Mouse (Mus musculus): Measurements from ENCODE around the gene Phc1. TPM values are rescaled to one million over a fixed set of nuclear protein-coding genes. Genes with fewer than 3 reads are reported as not detected.

Gene Phc1
- polyA plus RNA-seq, 1 experiment from 2014 or later, result 2.2 TPM

DNA sequence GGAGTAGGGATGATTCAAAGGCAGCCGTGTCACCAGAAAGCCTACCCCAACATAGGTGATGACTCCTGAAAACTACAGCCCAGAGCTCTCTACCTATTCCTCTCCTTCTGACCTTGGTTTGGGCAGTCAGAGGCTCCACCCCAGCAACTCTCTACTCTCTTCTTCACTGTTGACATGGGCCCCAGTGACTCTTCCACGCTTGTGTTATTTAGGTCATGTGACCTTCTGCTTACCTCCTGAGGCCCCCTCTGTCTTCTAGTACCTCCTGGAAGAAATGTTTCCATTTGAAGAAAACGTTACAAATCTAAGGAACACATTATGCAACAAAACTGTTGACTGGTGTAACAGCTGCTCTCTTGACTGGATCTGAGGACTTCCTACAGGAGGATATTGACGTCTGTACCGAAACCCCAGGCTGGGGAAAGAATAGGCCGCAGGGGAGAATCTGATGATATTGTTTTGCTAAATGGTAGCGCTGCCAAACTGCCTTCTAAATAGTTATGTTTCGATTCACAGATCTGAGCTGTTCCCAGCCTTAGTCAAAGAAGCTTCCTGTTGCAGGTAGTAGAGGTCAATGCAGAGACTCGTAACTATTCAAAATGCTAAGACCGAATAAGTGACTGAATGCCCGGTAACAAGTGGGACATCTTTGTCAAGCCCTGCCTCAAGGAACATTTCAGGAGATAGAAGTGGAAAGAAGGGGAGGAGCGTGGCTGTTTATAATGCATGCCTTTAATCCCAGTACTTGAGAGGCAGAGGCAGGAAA lies 35.4 kb downstream of the Phc1 start:
- H3K36me3 ChIP-seq, result no peaks in the 10 kb centered on the region
- H3K9ac ChIP-seq, result no peak overlapping the region
- H3K27me3 ChIP-seq, result no peaks in the 10 kb centered on the region
- no peak for ATAC-seq (ENCODE audit: low read depth)
- H3K4me3 ChIP-seq (replicated peaks), result no peak overlapping the region
- H3K9me3 ChIP-seq (replicated peaks), result no peaks in the 10 kb centered on the region
- 71% methylated on average over 12 of the region's 12 CpGs for WGBS (ENCODE audit: insufficient replicate concordance)
- peaks cover 8% of the 10 kb centered on the region for H3K4me1 ChIP-seq (replicated peaks)
- H3K4me2 ChIP-seq, result no peak overlapping the region
- no peak overlapping the region for H3K27ac ChIP-seq
- no peak for DNase-seq

GRCm38 (mm10) chr6:122304355-122304754 lies 36.0 kb downstream of the Phc1 start:
- WGBS (ENCODE audit: insufficient replicate concordance), result 20% methylated on average over 6 of the region's 6 CpGs
- no peak overlapping the region for H3K4me2 ChIP-seq
- H3K4me1 ChIP-seq (replicated peaks), result peaks cover 5% of the 10 kb centered on the region; the same call in 1 of the 2 replicates
- DNase-seq (peak; percentile 53), ATAC-seq (ENCODE audit: low read depth) (no peak)
- no peak overlapping the region for H3K9ac ChIP-seq
- no peaks in the 10 kb centered on the region for H3K27me3 ChIP-seq
- no peaks in the 10 kb centered on the region for H3K9me3 ChIP-seq (replicated peaks)
- H3K4me3 ChIP-seq (replicated peaks), result no peak overlapping the region
- H3K27ac ChIP-seq, result no peak overlapping the region
- no peaks in the 10 kb centered on the region for H3K36me3 ChIP-seq

GRCm38 (mm10) chr6:122303526-122303925 lies 36.8 kb downstream of the Phc1 start:
- WGBS (ENCODE audit: insufficient replicate concordance), result 60% methylated on average over 9 of the region's 9 CpGs
- no peaks in the 10 kb centered on the region for H3K36me3 ChIP-seq
- peaks cover 5% of the 10 kb centered on the region; the same call in 1 of the 2 replicates for H3K4me1 ChIP-seq (replicated peaks)
- no peak overlapping the region for H3K9ac ChIP-seq
- H3K9me3 ChIP-seq (replicated peaks), result no peaks in the 10 kb centered on the region
- no peak for ATAC-seq (ENCODE audit: low read depth)
- no peak overlapping the region for H3K4me2 ChIP-seq
- DNase-seq, result no peak
- no peak overlapping the region for H3K4me3 ChIP-seq (replicated peaks)
- H3K27ac ChIP-seq, result no peak overlapping the region
- H3K27me3 ChIP-seq, result no peaks in the 10 kb centered on the region

DNA sequence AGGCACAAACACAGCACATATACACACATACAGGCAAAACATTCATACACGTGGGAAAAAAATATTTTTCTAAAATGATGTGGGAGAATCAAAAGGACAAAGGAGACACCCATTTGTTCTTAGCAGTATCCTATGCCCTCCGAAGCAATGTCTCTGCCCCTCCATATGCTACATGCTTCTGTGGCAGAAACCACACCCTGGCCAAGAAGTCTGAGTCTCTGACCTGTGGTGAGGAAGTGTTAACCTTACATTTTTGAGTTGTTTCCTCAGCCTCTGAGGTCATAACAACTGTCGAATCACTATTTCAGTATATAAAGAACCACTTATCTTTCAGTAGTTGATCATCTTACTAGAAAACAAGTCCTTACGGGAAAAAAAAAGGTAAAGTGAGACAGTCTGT lies 37.7 kb downstream of the Phc1 start:
- Histone ChIP-seq H3K4me2 (no peak overlapping the region), H3K36me3 (no peaks in the 10 kb centered on the region), H3K27ac (no peak overlapping the region), H3K9me3 (replicated peaks) (no peaks in the 10 kb centered on the region), H3K4me3 (replicated peaks) (no peak overlapping the region), H3K4me1 (replicated peaks) (peaks cover 4% of the 10 kb centered on the region), H3K27me3 (no peaks in the 10 kb centered on the region), H3K9ac (no peak overlapping the region)
- 58% methylated on average over 4 of the region's 4 CpGs for WGBS (ENCODE audit: insufficient replicate concordance)
- ATAC-seq (ENCODE audit: low read depth) (no peak), DNase-seq (no peak)

GRCm38 (mm10) chr6:122302121-122302520 lies 38.2 kb downstream of the Phc1 start:
- Histone ChIP-seq H3K36me3 (no peaks in the 10 kb centered on the region), H3K4me2 (no peak overlapping the region), H3K4me3 (replicated peaks) (no peak overlapping the region), H3K27ac (no peak overlapping the region), H3K4me1 (replicated peaks) (peaks cover 9% of the 10 kb centered on the region), H3K9ac (no peak overlapping the region), H3K9me3 (replicated peaks) (no peaks in the 10 kb centered on the region), H3K27me3 (no peaks in the 10 kb centered on the region)
- no peak for ATAC-seq (ENCODE audit: low read depth)
- DNase-seq, result no peak
- WGBS (ENCODE audit: insufficient replicate concordance), result 65% methylated on average over 1 of the region's 1 CpGs

- Histone ChIP-seq H3K9me3 (replicated peaks) (no peaks in the 10 kb centered on the region), H3K9ac (no peak overlapping the region), H3K27me3 (no peaks in the 10 kb centered on the region), H3K36me3 (no peaks in the 10 kb centered on the region), H3K4me2 (no peak overlapping the region), H3K27ac (no peak overlapping the region), H3K4me1 (replicated peaks) (peaks cover 12% of the 10 kb centered on the region), H3K4me3 (replicated peaks) (no peak overlapping the region)
- no peak for DNase-seq
- 15% methylated on average over 3 of the region's 3 CpGs for WGBS (ENCODE audit: insufficient replicate concordance)
- ATAC-seq (ENCODE audit: low read depth), result no peak
Measured at GRCm38 (mm10) chr6:122299621-122300133, 40.7 kb downstream of the Phc1 start.

- ATAC-seq (ENCODE audit: low read depth) (no peak), DNase-seq (no peak)
- Histone ChIP-seq H3K4me2 (peak overlapping the region; percentile 67; the same call in 1 of the 2 replicates), H3K9me3 (replicated peaks) (no peaks in the 10 kb centered on the region), H3K36me3 (no peaks in the 10 kb centered on the region), H3K27me3 (no peaks in the 10 kb centered on the region), H3K9ac (no peak overlapping the region), H3K4me3 (replicated peaks) (0 out of 2 replicates have a peak overlapping the region, but pooled peaks have one; percentile 55), H3K4me1 (replicated peaks) (peaks cover 12% of the 10 kb centered on the region), H3K27ac (no peak overlapping the region)
- 50% methylated on average over 4 of the region's 4 CpGs for WGBS (ENCODE audit: insufficient replicate concordance)
Measured at GRCm38 (mm10) chr6:122298223-122298609, 42.1 kb downstream of the Phc1 start.

GRCm38 (mm10) chr6:122297279-122298222 lies 42.8 kb downstream of the Phc1 start:
- Histone ChIP-seq H3K36me3 (no peaks in the 10 kb centered on the region), H3K27ac (no peak overlapping the region)
- ATAC-seq (ENCODE audit: low read depth), result peak; percentile 65; the same call in 1 of the 2 replicates

GRCm38 (mm10) chr6:122296918-122297278 lies 43.5 kb downstream of the Phc1 start:
- Histone ChIP-seq H3K36me3 (no peaks in the 10 kb centered on the region), H3K4me2 (peak overlapping the region; percentile 67), H3K4me3 (replicated peaks) (peak overlapping the region; percentile 55), H3K9me3 (replicated peaks) (no peaks in the 10 kb centered on the region), H3K27me3 (no peaks in the 10 kb centered on the region), H3K9ac (no peak overlapping the region), H3K4me1 (replicated peaks) (peaks cover 12% of the 10 kb centered on the region), H3K27ac (no peak overlapping the region)
- no peak for DNase-seq
- ATAC-seq (ENCODE audit: low read depth), result no peak
- 26% methylated on average over 3 of the region's 3 CpGs for WGBS (ENCODE audit: insufficient replicate concordance)

More at GRCm38 (mm10) chr6:122297279-122298222, 42.8 kb downstream of the Phc1 start:
- H3K4me3 ChIP-seq (replicated peaks), result peak overlapping the region; percentile 55
- H3K9ac ChIP-seq, result peak overlapping the region; percentile 57
- DNase-seq, result no peak
- 9% methylated on average over 25 of the region's 25 CpGs for WGBS (ENCODE audit: insufficient replicate concordance)
- no peaks in the 10 kb centered on the region for H3K27me3 ChIP-seq
- peak overlapping the region; percentile 67 for H3K4me2 ChIP-seq
- no peaks in the 10 kb centered on the region for H3K9me3 ChIP-seq (replicated peaks)
- H3K4me1 ChIP-seq (replicated peaks), result peaks cover 12% of the 10 kb centered on the region

GRCm38 (mm10) chr6:122295242-122295641 lies 45.1 kb downstream of the Phc1 start:
- Histone ChIP-seq H3K4me1 (replicated peaks) (peaks cover 12% of the 10 kb centered on the region), H3K9ac (no peak overlapping the region), H3K27me3 (no peaks in the 10 kb centered on the region), H3K4me2 (no peak overlapping the region), H3K9me3 (replicated peaks) (no peaks in the 10 kb centered on the region), H3K4me3 (replicated peaks) (no peak overlapping the region), H3K36me3 (no peaks in the 10 kb centered on the region), H3K27ac (no peak overlapping the region)
- WGBS (ENCODE audit: insufficient replicate concordance), result 41% methylated on average over 9 of the region's 9 CpGs
- DNase-seq (no peak), ATAC-seq (ENCODE audit: low read depth) (no peak)

DNA sequence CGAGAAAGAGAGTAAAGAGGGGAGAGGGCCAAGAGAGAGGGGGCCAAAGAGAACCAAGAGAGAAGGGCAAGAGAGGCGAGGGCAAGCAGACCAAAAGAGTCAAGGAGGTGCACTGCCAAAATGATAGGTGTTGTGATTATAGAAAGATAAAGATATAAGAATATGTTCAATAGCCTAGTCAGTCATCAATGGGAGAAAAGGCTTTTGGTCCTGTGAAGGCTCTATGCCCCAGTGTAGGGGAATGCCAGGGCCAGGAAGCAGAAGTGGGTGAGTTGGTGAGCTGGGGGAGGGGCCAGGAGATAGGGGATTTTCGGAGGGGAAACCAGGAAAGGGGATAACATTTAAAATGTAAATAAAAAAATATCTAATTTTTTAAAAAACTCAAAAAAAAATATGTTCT lies 46.1 kb downstream of the Phc1 start:
- H3K36me3 ChIP-seq, result no peaks in the 10 kb centered on the region
- H3K4me2 ChIP-seq, result no peak overlapping the region
- ATAC-seq (ENCODE audit: low read depth) (no peak), DNase-seq (no peak)
- H3K4me1 ChIP-seq (replicated peaks), result peaks cover 12% of the 10 kb centered on the region
- H3K9ac ChIP-seq, result no peak overlapping the region
- H3K9me3 ChIP-seq (replicated peaks), result no peaks in the 10 kb centered on the region
- no peak overlapping the region for H3K4me3 ChIP-seq (replicated peaks)
- no peak overlapping the region for H3K27ac ChIP-seq
- H3K27me3 ChIP-seq, result no peaks in the 10 kb centered on the region
- 43% methylated on average over 3 of the region's 3 CpGs for WGBS (ENCODE audit: insufficient replicate concordance)
